Mouse (Mus musculus): ENCODE data around the gene Dclk1. TPM values are rescaled to one million over a fixed set of nuclear protein-coding genes. Genes with fewer than 3 reads are reported as not detected.

Dclk1 gene
- polyA plus RNA-seq, 1 experiment from 2014 or later, result 47.6 TPM

DNA sequence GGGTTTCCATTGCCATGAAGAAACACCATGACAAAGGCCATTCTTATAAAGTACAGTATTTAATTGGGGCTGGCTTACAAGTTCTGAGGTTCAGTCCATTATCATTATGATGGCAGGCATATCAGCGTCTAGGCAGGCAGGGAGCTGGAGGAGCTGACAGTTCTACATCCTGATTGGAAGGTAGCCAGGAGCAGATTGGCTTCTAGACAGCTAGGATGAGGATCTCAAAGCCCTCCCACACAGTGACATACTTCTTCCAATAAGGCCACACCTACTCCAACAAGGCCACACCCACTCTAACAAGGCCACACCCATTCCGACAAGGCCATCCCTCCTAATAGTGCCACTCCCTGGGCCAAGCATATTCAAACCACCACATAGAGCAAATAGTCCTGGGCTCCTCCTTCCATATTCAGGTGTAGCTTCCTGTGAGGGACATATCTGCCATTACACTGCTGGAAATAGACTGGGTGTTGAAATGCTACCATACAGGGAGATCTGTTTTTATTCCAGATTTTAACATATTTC is 187.9 kb downstream of the Dclk1 start:
- H3K36me3 ChIP-seq (replicated peaks), result no peaks in the 10 kb centered on the region
- H3K4me1 ChIP-seq, result no peaks in the 10 kb centered on the region
- no peak for DNase-seq (ENCODE audit: extremely low spot score, low spot score)
- no peak overlapping the region for H3K27ac ChIP-seq
- 91% methylated on average over 2 of the region's 2 CpGs for WGBS
- H3K27me3 ChIP-seq (ENCODE audit: poor library complexity, severe bottlenecking), result no peaks in the 10 kb centered on the region
- H3K4me3 ChIP-seq, result no peak overlapping the region
- H3K9me3 ChIP-seq, result no peaks in the 10 kb centered on the region

DNA sequence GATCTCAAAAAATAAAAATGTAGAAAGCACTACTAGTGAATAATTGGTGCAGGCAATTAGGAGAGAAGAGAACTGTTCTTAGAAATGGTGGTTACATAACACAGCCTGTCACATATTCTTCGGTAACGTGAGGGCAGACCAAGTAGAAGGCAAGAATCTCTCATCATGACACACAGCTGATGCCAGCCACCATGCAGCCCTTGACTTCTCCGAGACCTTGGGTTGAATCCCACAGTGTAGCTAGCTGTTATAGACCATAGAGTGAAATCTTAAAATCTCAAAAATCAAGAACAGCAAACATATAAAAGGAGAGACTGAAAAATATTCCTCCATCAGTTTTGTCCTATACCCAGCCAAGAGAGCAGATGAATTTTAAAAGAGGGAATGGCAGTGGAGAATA is 189.1 kb downstream of the Dclk1 start:
- no peak for DNase-seq (ENCODE audit: extremely low spot score, low spot score)
- H3K36me3 ChIP-seq (replicated peaks), result no peaks in the 10 kb centered on the region
- no peaks in the 10 kb centered on the region for H3K27me3 ChIP-seq (ENCODE audit: poor library complexity, severe bottlenecking)
- no peaks in the 10 kb centered on the region for H3K4me1 ChIP-seq
- WGBS, result 95% methylated on average over 3 of the region's 3 CpGs
- H3K4me3 ChIP-seq, result no peak overlapping the region
- no peaks in the 10 kb centered on the region for H3K9me3 ChIP-seq
- no peak overlapping the region for H3K27ac ChIP-seq

DNA sequence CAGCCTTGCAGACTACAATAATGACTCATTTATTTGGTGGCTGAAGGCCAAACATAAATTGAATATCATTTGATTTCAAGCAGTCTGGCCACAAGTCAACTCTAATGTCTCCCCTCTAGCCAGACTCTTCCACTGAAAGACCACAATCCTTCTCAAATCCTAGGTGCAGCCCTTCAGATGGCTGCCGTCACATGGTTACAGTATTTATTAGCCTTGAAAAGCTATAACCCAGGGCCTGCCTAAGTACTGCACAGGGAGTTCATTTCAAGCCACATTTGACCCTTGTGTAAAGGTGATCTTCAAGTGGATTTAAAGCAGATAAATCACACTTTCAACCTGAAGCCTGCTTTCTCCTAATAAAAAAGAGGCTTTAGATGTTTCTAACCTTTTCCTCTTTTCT is 192.1 kb downstream of the Dclk1 start:
- Histone ChIP-seq H3K27me3 (ENCODE audit: poor library complexity, severe bottlenecking) (no peaks in the 10 kb centered on the region), H3K4me1 (no peaks in the 10 kb centered on the region), H3K36me3 (replicated peaks) (no peaks in the 10 kb centered on the region), H3K4me3 (no peak overlapping the region), H3K9me3 (no peaks in the 10 kb centered on the region), H3K27ac (no peak overlapping the region)
- DNase-seq (ENCODE audit: extremely low spot score, low spot score), result no peak
- WGBS, result 98% methylated on average over 1 of the region's 1 CpGs

DNA sequence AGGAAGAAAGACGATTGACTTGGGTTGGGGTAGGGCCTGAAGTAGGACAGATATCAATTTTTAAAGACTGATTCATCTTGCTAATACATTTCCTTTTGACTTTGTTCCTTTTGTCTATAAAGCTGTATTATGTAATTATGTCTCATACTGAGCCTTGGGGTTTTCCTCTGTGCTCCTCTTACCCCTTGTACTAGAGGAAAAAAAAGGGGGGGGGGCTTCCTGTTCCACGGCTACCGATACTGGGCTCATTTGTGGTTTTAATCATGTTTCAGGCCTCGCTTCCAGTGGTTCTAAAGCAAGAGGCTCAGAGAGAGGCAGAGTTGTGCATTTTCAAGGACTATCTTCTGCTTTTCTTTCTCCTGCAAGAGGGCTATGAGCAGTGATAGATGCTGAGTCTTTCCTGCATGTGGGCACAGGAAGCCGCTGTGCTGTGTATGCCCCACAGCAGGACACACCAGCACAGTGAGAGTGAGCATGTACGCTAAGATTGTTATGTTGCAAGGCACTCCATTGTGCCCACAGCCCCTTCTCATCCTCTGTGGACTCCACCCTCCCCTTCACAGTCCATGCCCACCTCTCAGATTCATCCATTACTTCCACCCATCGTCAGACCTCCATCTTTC is 196.8 kb downstream of the Dclk1 start:
- WGBS, result 88% methylated on average over 7 of the region's 7 CpGs
- H3K4me1 ChIP-seq, result no peaks in the 10 kb centered on the region
- H3K9me3 ChIP-seq, result no peaks in the 10 kb centered on the region
- DNase-seq (ENCODE audit: extremely low spot score, low spot score), result no peak
- no peaks in the 10 kb centered on the region for H3K36me3 ChIP-seq (replicated peaks)
- no peaks in the 10 kb centered on the region for H3K27me3 ChIP-seq (ENCODE audit: poor library complexity, severe bottlenecking)
- no peak overlapping the region for H3K4me3 ChIP-seq
- no peak overlapping the region for H3K27ac ChIP-seq

DNA sequence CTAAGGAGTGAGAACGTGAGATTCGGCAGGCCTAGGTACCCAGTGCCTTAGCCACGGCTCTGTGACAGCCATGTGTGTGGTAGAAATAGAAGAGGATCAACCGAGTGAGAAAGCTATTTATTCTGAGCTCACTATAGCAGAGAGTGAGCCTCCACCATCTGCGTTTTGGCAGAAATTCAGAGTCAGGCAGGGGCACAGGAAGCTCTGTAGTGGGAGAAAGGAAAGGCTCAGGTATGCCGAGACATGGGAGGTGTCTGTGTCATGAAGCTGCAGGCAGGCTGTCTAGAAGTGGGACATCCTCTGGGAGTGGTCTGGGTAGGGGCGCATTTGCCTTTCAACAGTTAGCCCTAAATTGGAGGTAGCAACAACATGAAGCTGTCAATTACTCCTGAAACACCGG is 198.2 kb downstream of the Dclk1 start:
- WGBS, result 83% methylated on average over 8 of the region's 8 CpGs
- Histone ChIP-seq H3K4me3 (no peak overlapping the region), H3K36me3 (replicated peaks) (no peaks in the 10 kb centered on the region), H3K4me1 (no peaks in the 10 kb centered on the region), H3K9me3 (no peaks in the 10 kb centered on the region), H3K27me3 (ENCODE audit: poor library complexity, severe bottlenecking) (no peaks in the 10 kb centered on the region), H3K27ac (no peak overlapping the region)
- no peak for DNase-seq (ENCODE audit: extremely low spot score, low spot score)

DNA sequence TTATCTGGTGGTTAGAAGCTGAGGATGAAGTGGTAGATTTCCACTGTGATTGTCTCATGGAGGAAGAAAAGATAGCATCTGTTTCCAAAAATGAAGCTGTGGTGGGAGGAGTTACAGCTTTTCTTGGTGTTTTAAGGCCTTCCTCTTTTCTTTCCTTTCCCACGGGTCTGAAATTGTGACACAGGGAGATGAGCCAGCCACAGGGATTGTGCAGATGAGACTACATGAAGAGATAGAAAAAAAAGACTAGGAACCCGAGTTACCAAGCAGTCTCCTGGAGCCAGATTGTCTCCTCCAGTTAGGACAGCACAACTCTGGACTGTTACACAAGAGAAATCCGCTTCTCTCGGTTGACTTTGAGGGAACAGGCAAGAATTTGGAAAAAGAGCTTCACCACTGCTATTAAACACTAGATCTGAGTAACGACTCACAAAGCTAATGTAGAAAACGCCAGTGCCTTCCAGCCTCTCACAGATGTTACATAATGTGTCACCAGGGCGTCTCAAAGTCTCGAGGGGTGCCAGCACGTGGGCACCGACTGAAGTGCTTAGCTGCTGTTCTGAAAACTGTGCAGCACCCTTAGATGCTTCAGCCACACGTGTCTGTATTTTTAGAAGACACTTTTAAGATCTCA is 200.0 kb downstream of the Dclk1 start:
- H3K4me1 ChIP-seq, result no peaks in the 10 kb centered on the region
- no peaks in the 10 kb centered on the region for H3K36me3 ChIP-seq (replicated peaks)
- no peak overlapping the region for H3K27ac ChIP-seq
- DNase-seq (ENCODE audit: extremely low spot score, low spot score), result no peak
- no peaks in the 10 kb centered on the region for H3K9me3 ChIP-seq
- 90% methylated on average over 11 of the region's 11 CpGs for WGBS
- H3K4me3 ChIP-seq, result no peak overlapping the region
- no peaks in the 10 kb centered on the region for H3K27me3 ChIP-seq (ENCODE audit: poor library complexity, severe bottlenecking)

DNA sequence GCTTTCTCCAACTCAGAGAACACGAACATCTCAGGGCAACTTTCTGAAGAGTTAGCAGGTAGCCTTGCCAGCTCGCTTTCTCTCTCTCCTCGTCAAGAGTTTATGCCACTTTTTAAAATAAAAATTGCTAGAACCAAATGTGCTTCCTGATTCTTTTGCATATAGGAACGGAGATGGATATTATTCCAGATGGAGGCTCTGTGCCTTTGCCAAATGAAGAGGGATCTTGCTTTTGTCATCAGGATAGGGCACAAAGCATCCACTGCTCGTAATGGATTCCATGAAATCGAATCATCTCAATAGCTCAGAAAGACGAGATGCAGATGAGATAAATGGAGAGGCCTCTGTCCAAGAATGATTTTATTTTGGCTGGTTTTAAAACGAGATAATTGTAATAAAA is 201.1 kb downstream of the Dclk1 start:
- DNase-seq (ENCODE audit: extremely low spot score, low spot score), result no peak
- Histone ChIP-seq H3K36me3 (replicated peaks) (no peaks in the 10 kb centered on the region), H3K4me1 (no peaks in the 10 kb centered on the region), H3K27ac (no peak overlapping the region), H3K4me3 (no peak overlapping the region), H3K27me3 (ENCODE audit: poor library complexity, severe bottlenecking) (no peaks in the 10 kb centered on the region), H3K9me3 (no peaks in the 10 kb centered on the region)
- WGBS, result 90% methylated on average over 8 of the region's 8 CpGs

DNA sequence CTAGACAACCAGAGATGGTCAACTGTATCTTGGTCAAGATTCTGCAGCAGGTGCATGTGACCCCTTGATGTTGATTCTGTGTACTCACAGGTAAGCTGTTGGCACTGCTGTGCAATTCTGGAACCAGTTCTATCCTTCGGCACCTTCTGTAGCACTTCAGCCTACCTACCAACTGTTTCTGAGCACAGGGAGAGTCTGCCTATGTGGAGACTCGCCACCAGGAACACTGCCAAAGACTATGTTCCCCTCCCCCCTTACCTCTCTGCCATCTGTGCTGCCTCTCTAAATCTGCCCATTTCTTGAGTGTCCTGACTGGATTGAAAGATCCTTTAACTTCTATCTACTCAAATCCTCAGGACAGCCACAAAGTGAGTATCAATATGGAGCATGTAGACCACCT is 201.6 kb downstream of the Dclk1 start:
- Histone ChIP-seq H3K36me3 (replicated peaks) (no peaks in the 10 kb centered on the region), H3K4me1 (no peaks in the 10 kb centered on the region), H3K27ac (no peak overlapping the region), H3K4me3 (no peak overlapping the region), H3K9me3 (no peaks in the 10 kb centered on the region), H3K27me3 (ENCODE audit: poor library complexity, severe bottlenecking) (no peaks in the 10 kb centered on the region)
- 85% methylated on average over 2 of the region's 2 CpGs for WGBS
- DNase-seq (ENCODE audit: extremely low spot score, low spot score), result no peak

DNA sequence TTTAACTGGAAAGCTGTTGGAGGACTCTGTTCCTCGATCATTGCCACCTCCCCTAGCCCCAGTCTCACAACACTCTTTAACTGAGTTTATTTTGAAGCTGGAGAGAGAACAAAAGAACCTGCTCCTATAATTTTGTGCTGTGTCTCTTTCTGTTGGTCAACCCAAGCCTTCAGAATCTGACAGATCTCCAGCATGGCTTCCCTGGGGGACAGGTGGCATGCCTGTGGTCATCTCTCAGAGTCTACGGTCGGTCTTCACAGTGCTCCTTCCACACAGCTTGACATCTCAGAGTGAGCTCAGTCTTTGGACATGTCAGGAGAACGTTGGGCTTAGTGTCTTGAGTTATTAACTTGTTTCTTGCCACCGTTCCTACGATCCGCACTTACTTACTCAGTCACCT is 204.5 kb downstream of the Dclk1 start:
- Histone ChIP-seq H3K9me3 (no peaks in the 10 kb centered on the region), H3K4me3 (no peak overlapping the region), H3K36me3 (replicated peaks) (no peaks in the 10 kb centered on the region; the same call in 1 of the 2 replicates), H3K27me3 (ENCODE audit: poor library complexity, severe bottlenecking) (no peaks in the 10 kb centered on the region), H3K27ac (no peak overlapping the region), H3K4me1 (no peaks in the 10 kb centered on the region)
- WGBS, result 89% methylated on average over 7 of the region's 7 CpGs
- DNase-seq (ENCODE audit: extremely low spot score, low spot score), result no peak

DNA sequence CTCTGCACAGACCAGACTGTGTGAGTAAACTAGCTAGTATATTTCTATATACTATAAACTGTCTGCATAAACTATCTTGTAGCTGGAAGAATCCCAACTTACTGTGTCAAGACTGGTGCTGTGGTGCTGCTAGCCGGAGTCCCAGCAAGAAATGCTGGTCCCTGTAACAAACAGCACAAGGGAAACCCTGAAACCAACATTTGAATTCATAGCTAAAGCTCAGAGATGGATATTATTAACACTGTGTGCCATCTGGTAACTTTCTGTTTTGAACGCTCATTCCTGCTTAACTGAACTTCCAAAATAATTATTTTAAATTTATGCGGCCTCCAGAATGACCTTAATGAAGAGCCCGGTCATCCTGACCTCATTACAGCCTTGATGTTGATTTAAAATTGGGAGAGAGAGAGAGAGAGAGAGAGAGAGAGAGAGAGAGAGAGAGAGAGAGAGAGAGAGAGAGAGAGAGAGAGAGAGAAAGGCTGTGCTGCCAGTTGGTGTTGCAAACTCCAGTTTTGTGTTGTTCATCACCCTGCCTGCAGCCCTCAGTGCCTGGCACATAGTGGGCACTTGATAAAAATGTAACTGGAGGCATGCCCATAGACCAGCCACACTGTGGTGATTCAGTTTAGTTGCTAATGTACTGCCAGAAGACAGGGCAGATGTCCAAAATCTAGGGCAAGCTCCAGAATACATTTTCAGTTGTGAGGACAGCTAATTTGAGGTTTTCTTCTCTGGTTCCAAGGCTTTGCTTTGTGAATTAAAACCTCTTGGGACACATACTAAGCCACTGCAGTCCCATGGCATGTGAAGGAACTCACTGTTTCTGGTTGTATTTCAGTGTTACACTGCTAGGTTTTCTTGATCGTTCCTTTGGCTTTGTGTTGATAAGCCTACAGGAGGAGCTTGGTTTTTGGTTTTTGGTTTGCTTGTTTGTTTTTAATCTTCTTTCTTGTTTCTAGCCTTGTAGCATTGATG is 205.6 kb downstream of the Dclk1 start:
- Histone ChIP-seq H3K36me3 (replicated peaks) (no peaks in the 10 kb centered on the region; the same call in 1 of the 2 replicates), H3K27ac (no peak overlapping the region), H3K9me3 (no peaks in the 10 kb centered on the region), H3K27me3 (ENCODE audit: poor library complexity, severe bottlenecking) (no peaks in the 10 kb centered on the region), H3K4me1 (no peaks in the 10 kb centered on the region), H3K4me3 (no peak overlapping the region)
- no peak for DNase-seq (ENCODE audit: extremely low spot score, low spot score)
- 88% methylated on average over 5 of the region's 5 CpGs for WGBS

DNA sequence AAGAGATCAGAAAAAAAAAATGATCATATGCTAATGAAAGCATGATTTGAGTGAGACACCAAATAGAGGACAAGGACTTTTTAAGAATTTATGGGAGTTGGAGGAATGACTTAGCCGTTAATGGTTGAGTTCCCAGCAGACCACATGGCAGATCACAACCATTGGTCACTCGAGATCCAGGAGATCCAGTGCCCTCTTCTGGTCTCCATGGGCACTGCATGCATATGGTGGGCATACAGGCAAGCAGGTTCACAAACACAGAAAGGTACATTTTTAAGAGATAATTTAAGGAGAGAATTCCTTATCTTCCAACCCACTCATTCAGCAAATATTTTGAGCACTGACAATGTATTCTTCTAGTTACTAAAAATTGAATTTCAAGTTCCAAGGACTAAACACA is 207.0 kb downstream of the Dclk1 start:
- H3K27me3 ChIP-seq (ENCODE audit: poor library complexity, severe bottlenecking), result no peaks in the 10 kb centered on the region
- no peak for DNase-seq (ENCODE audit: extremely low spot score, low spot score)
- no peak overlapping the region for H3K4me3 ChIP-seq
- H3K9me3 ChIP-seq, result no peaks in the 10 kb centered on the region
- no peaks in the 10 kb centered on the region for H3K4me1 ChIP-seq
- H3K36me3 ChIP-seq (replicated peaks), result no peaks in the 10 kb centered on the region; the same call in 1 of the 2 replicates
- WGBS, result 92% methylated on average over 2 of the region's 2 CpGs
- no peak overlapping the region for H3K27ac ChIP-seq

DNA sequence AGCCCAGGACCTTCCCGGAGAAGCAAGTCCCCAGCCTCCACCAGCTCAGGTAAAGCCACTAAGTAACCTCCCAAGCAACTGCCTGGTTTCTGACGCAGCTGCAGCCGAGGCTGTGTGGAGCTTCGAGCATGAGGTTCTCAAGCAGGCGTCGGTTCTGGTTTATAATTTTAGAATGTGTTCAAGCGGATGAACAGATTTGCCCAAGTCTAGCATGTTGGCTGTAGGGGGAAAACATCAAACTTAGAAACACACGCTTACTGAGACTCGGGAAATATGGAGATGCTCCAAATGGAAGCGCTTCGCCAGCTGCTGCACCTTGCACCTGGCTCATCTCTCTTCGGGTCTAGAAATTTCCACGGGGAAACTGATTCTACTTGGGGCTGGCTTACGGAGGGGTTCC is 208.9 kb downstream of the Dclk1 start:
- Histone ChIP-seq H3K27me3 (ENCODE audit: poor library complexity, severe bottlenecking) (no peaks in the 10 kb centered on the region), H3K4me1 (no peaks in the 10 kb centered on the region), H3K9me3 (no peaks in the 10 kb centered on the region), H3K36me3 (replicated peaks) (no peaks in the 10 kb centered on the region; the same call in 1 of the 2 replicates), H3K27ac (no peak overlapping the region), H3K4me3 (no peak overlapping the region)
- WGBS, result 94% methylated on average over 14 of the region's 14 CpGs
- no peak for DNase-seq (ENCODE audit: extremely low spot score, low spot score)

DNA sequence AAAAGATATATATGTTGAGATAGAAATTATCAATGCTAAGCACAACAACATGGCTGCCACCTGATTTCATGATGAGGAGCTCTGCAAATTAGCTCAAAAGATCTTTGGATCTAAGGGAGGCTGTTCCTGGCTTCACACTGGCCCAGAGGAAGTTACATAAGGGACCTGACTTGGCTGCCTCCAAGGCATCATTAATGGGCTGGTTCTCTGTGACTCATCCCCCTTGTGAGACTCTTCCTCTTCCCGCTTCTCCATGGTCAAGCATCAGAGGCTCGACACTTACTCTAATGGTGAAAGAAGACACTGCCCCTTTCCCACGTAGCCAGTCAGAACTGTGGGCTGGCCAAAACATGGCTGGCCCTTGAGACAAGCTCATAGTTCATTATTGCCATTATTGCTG is 209.7 kb downstream of the Dclk1 start:
- no peaks in the 10 kb centered on the region for H3K4me1 ChIP-seq
- 82% methylated on average over 3 of the region's 3 CpGs for WGBS
- no peak for DNase-seq (ENCODE audit: extremely low spot score, low spot score)

More for the DNA sequence above, 209.7 kb downstream of the Dclk1 start:
- no peaks in the 10 kb centered on the region; the same call in 1 of the 2 replicates for H3K36me3 ChIP-seq (replicated peaks)
- H3K27me3 ChIP-seq (ENCODE audit: poor library complexity, severe bottlenecking), result no peaks in the 10 kb centered on the region
- H3K9me3 ChIP-seq, result no peaks in the 10 kb centered on the region
- H3K4me3 ChIP-seq, result no peak overlapping the region
- no peak overlapping the region for H3K27ac ChIP-seq
